Mouse (Mus musculus) left cerebral cortex, adult 2 months (tissue): ENCODE results near the gene Fam234b. TPM values are rescaled to one million over a fixed set of nuclear protein-coding genes. Genes with fewer than 3 reads are reported as not detected.
A peak's percentile ranks its signal among the peaks of the same experiment; 100 is the strongest.

ENCODE experiments used
- DNase-seq, 2 experiments: peaks; one replicate each; pipeline ENCODE4 v3.0.0; 2021 to 2022; ENCODE audit warnings: low spot score in 2 of 2, mixed read lengths in 1 of 2; ENCODE audit errors: extremely low spot score in 1 of 2
- H3K27ac ChIP-seq: fragments of 200-600 bp; 2 replicates; pipeline ENCODE4 v1.8.1; 2022
- H3K4me3 ChIP-seq: fragments of 200-600 bp; 2 replicates; pipeline ENCODE4 v1.8.1; 2022
- CTCF ChIP-seq: fragments of 200-600 bp; IDR thresholded peaks from 2 replicates; pipeline ENCODE4 v1.8.1; 2022; ENCODE audit warnings: antibody characterized with exemption, mild to moderate bottlenecking, moderate library complexity
- intact Hi-C: fragments of 180-260 bp; cut with DNase I; formaldehyde crosslinking; loops from one replicate; pipeline ENCODE4 v1.15.1; 2025
- total RNA-seq, 2 experiments: library from RNA; stranded (reverse); gene quantifications; 2 replicates each; pipeline ENCODE4 v1.2.3; 2021

The Fam234b gene
- total RNA-seq, 2 experiments from 2014 or later: 167 to 178 TPM

GRCm38 (mm10) chr6:135165191-135165590, 32.6 kb upstream of the Fam234b start:
- no peak for DNase-seq
- TF ChIP-seq CTCF: no peak
- Histone ChIP-seq H3K4me3 (no peak overlapping the region), H3K27ac (no peak overlapping the region)
- intact Hi-C loops: no loop called here

- H3K4me3 ChIP-seq: no peak overlapping the region
- intact Hi-C loops: no loop called here
- TF ChIP-seq CTCF: no peak
- DNase-seq: no peak
- no peak overlapping the region for H3K27ac ChIP-seq
These were observed 32.1 kb upstream of the Fam234b start for GRCm38 (mm10) chr6:135165706-135166105.

GRCm38 (mm10) chr6:135166262-135166661, 31.5 kb upstream of the Fam234b start:
- no peak overlapping the region for H3K4me3 ChIP-seq
- no peak for DNase-seq
- no peak for TF ChIP-seq CTCF
- intact Hi-C loops: no loop called here
- no peak overlapping the region for H3K27ac ChIP-seq

- no peak overlapping the region; the same call in 1 of the 2 replicates for H3K27ac ChIP-seq
- no peak for TF ChIP-seq CTCF
- no peak for DNase-seq
- intact Hi-C loops: no loop called here
- no peak overlapping the region for H3K4me3 ChIP-seq
These were observed 31.1 kb upstream of the Fam234b start for GRCm38 (mm10) chr6:135166712-135167111.

GRCm38 (mm10) chr6:135167380-135168311, 30.1 kb upstream of the Fam234b start:
- H3K27ac ChIP-seq: peak overlapping the region; percentile 91
- DNase-seq: peak; percentile 78 to 80
- intact Hi-C loops: no loop called here
- no peak for TF ChIP-seq CTCF
- H3K4me3 ChIP-seq: peak overlapping the region; percentile 80

GRCm38 (mm10) chr6:135168471-135168870, 29.3 kb upstream of the Fam234b start:
- Histone ChIP-seq H3K4me3 (peak overlapping the region; percentile 80), H3K27ac (peak overlapping the region; percentile 91)
- no peak for TF ChIP-seq CTCF
- DNase-seq: no peak
- intact Hi-C loops: no loop called here

GRCm38 (mm10) chr6:135169246-135169645, 28.5 kb upstream of the Fam234b start:
- intact Hi-C loops: no loop called here
- Histone ChIP-seq H3K4me3 (no peak overlapping the region), H3K27ac (no peak overlapping the region)
- no peak for TF ChIP-seq CTCF
- DNase-seq: no peak

GRCm38 (mm10) chr6:135171736-135172135, 26.0 kb upstream of the Fam234b start:
- intact Hi-C loops: no loop called here

GRCm38 (mm10) chr6:135175014-135175413, 22.8 kb upstream of the Fam234b start:
- TF ChIP-seq CTCF: no peak
- no peak for DNase-seq
- H3K4me3 ChIP-seq: no peak overlapping the region
- intact Hi-C loops: no loop called here
- H3K27ac ChIP-seq: peak overlapping the region; percentile 57; the same call in 1 of the 2 replicates

More at GRCm38 (mm10) chr6:135171736-135172135, 26.0 kb upstream of the Fam234b start:
- no peak for DNase-seq
- Histone ChIP-seq H3K27ac (no peak overlapping the region), H3K4me3 (no peak overlapping the region)
- no peak for TF ChIP-seq CTCF

GRCm38 (mm10) chr6:135177271-135177670, 20.5 kb upstream of the Fam234b start:
- H3K4me3 ChIP-seq: no peak overlapping the region
- DNase-seq: no peak
- intact Hi-C loops: no loop called here
- TF ChIP-seq CTCF: no peak
- no peak overlapping the region for H3K27ac ChIP-seq

GRCm38 (mm10) chr6:135178599-135178998, 19.2 kb upstream of the Fam234b start:
- TF ChIP-seq CTCF: no peak
- H3K4me3 ChIP-seq: no peak overlapping the region
- H3K27ac ChIP-seq: no peak overlapping the region
- DNase-seq: no peak
- intact Hi-C loops: no loop called here

- no peak; the same call in 1 of the 2 replicates for TF ChIP-seq CTCF
- no peak for DNase-seq
- Histone ChIP-seq H3K4me3 (no peak overlapping the region), H3K27ac (no peak overlapping the region)
- intact Hi-C loops: no loop called here
These were observed 14.9 kb upstream of the Fam234b start for GRCm38 (mm10) chr6:135182925-135183324.
